Mouse (Mus musculus) cerebellum, adult (tissue): ENCODE measurements at regions not wholly inside any gene's neighbourhood (a gene's known extent, or its start where the extent isn't known, plus 50 kb on each side); places are given as distances from the start of the nearest gene placed in this dataset.

ENCODE experiments used
- ATAC-seq: cut with Nextera tagmentation; 2 replicates; pipeline ENCODE4 v1.9.2; 2017; ENCODE audit warnings: mild to moderate bottlenecking, moderate library complexity, mixed read lengths; ENCODE audit not compliant: insufficient number of reproducible peaks, low FRiP score, low TSS enrichment

DNA sequence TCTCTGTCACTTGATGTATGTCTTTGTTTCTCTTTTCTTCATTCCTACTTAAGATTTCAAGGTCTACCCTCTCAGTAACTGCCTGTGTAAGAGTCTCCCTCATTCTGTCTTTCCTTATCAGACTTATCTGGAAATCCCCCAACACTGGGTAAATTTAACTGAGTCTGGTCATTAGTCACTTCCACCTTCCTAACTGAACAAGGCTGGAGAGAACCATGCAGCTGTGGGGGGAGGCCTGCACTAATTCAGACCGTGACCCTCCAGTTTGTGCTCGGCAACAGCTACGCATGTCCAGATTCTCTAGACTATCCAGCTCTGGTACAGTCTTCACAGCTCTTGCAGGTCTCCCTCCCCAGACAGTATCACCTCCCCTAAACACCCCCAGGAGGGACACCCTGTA, 103.3 kb downstream of the Prox1 start:
- no peak for ATAC-seq

DNA sequence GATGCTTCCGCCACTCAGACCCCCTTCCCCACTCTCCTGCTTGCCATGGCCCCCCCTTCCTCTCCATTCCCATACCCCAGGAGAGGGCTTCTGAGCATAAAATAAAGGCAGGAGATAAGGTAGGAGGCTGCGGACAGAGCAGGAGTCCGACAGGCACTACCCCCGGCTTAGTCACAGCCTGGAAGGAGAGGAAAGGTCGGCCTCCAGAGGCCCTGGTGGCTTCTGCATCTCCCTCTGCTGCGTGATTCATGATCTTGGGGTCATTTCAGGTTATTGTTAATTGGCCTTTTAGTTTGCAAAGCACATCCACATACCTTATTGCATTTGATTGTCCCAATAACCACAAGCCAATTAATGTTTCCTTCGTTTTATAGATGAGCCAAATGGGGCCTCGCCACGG, 104.1 kb downstream of the Prox1 start:
- ATAC-seq = no peak

DNA sequence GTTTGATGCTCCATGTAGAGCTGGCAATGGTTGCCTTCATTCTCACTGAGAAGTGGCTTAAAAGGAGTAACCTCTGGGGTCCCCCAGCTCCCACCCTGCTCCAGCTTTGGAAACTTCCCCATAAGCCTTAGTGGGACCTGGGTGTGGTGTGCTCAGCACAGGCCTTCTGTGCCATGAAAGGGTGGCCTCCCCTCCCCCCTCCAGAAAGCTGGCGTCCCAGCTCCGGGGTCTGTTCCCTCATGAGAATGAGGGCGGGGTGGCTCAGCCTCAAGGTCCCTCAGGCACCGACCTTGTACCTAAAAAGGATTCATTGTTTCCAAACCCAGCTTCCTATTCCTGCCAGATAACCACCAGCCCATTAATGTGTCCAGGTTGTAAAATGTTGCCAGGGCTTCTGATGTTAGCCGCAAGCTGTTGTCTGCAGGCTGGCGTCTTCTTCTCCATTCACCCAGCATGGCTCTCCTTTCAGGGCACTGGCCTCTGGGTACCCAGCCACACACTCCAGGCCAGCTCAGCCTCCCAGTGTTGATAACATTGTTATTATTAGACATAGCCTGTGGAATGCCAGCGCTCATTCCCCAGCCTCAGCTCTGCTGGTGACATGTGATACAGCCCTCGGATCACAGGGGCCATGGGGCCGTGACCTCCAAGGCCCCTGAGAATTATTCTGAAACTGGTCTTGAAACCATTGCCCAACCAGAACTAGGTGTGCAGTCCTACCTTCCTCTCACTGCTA, 108.8 kb downstream of the Prox1 start:
- no peak for ATAC-seq

DNA sequence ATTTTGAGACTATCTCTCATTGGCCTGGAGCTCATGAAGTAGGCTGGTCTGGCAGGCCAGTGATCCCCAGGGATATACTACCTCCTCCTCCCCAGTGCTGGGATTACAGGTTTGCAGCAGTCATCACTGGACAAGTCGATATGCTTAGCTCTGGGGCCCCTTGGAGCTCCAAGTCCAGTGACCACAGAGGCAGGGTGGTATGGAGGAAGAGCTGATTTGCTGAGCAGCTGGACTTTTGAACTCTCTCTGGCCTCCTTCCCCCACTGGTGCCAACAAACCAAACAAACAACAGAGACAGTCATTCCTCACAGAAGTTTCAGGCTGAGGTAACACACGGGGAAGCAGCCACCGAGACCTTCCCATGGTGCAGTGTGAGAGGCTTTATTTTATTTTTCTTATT, 111.5 kb downstream of the Prox1 start:
- ATAC-seq = no peak

DNA sequence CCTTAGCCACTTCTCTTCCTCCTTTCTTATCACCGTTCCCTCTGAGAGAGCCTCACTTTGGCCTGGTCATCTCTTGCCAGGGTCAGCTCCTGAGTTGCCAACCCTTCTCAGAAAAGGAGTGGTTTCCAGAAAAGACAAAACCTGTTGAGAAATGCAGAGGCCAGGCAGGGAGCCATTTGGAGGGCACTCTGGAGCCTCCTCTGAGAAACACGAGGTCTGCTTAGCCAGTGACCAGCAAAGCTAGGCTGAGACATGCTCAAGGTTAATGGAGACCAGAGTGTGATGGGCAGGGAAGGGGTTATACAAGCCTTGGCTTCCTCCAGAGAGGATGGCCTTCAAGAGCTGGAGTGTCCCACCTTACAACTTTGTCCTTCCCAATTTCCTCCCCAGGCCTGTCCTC, 113.6 kb downstream of the Prox1 start:
- ATAC-seq = no peak

DNA sequence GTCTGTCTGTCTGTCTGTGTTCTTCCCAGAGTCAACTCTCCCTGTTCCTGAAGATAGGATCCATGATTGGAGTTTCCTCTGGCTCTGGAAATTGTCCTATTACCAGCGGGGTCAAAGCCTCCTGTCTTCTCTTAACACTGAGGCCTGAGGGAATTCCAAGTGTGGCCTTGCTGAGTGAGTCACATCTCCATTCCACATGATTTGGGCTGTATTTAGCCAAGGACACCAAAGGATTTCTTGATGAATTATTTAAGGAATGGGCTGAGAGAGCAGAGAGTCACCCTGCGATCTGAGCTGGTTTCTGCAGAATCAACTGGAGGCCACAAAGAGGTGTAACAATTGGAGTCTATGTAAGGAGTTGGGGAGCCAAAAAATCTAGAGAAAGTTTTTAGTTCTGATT, 118.6 kb downstream of the Prox1 start:
- no peak for ATAC-seq

DNA sequence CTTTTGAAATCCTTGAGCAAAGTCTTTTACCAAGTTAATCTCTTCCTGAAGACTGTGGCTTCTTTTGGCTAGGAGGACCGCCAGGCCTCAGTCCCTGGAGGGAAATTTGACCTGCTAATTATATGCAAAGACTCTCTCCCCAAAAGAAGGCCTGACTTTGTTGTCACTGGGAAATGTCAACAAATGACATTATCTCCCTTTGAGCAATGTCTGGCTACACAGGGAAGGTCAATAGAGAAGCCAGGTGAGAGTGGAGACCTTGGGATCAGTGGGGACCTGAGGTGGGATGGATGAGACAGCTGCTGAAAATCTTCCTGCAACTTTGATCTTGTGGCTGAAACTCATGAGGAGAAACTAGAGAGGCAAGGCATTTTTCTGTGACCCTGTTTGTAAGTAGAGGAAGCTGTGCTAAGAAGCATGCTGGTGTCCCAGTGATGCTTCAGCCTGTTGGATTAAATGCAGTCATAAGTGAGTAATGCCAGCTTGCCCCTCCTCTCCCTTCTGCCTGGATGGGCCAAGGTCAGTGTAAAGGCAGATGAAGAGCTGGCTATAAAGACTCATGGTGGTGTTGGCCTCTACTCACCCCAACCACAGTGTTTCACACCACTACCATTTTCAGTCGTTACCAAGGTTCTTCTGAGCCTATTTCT, 121.9 kb downstream of the Prox1 start:
- no peak for ATAC-seq

DNA sequence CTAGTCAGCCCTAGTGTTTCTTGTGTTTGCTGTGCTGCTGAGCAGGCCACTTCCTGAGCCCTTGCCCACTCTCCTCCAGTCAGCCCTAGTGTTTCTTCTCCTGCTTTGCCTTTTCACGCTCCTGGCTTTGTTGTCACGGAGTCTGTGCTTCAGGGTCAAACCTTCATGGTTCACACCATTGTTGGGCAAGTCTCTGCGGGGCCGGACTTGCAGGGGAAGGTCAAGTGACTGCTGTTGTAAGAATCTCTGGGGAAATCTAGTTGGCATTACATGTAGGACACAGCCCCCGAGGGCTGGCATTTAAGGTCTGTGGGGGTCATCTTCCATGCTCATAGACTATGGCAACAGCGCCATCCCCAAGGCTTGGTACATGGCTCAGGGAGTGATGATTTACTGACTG, 123.3 kb downstream of the Prox1 start:
- no peak for ATAC-seq

DNA sequence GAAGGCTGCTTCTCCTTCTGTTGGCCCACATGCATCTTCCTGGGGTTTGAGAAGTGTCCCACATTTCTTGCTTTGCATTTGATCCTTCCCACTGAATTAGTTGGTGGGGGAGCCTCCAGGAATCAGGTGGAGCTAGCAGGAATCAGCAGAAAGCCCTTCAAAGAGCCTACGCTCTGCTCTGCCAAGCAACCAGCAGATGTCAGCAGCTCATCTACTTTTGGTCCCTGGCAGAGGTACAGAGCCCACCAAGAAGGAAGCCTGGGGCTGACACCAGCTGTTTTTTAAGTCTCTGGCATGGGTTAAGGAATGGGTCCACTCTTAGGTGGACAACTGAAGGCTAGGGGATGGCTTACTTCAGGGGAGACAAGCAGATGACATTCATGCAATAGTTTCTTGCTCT, 123.6 kb upstream of the Smyd2 start:
- ATAC-seq = no peak

DNA sequence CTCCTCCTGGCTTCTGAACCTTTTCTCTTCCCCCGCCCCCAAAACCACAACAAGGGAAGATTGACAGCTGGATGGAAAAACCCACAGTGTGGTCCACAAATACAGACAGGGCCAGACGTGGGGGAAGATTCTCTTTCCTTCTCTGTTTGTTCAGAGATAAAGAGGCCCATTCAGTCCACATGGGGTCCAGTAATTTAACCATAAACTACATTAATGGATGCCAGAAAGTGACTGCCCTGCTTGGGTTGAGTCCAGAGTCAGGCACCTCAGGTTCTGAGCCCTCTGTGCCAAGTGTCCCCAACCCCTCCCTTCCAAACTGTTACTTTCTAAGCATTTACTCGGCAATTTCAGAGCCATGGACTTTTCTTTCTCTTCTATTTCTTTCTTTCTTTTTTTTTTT, 121.9 kb upstream of the Smyd2 start:
- no peak for ATAC-seq

DNA sequence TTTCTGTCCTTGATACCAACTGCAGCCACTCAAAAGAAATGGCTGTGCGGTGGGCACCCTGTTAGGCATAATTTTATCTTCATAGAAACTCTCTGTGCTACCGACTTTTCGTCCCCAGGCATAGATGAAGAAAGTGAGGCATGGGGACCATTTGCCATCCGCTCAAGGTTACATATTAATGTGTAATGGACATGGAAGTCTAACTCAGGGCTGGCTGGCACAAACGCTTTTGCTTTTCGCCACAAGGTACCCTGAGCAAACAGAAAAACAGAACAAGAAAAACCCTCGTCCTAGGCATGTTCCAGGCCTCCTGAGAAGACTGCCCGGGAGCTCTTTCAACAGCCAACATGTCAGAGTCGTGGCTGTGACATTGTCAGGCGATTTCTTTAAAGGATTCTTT, 121.0 kb upstream of the Smyd2 start:
- no peak for ATAC-seq

DNA sequence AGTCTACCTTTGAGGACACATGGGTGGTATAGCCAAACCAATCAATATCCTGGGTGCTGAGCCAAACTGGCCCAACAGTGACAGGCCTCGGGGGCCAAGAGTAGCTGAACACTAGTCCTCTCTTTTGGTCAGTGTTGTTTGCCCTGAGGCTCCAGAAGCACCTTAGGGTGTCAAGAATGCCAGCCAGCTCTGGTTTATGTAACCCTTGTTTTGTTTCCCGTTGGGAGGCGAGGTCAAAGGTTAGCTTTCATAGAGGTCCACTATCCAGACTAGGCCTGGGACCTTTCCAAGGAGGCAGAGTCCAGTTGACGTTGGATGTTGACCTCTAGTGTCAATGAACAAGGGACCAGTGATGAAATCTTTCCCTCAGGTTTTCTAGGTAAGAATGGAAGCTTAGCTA, 120.0 kb upstream of the Smyd2 start:
- ATAC-seq = no peak

DNA sequence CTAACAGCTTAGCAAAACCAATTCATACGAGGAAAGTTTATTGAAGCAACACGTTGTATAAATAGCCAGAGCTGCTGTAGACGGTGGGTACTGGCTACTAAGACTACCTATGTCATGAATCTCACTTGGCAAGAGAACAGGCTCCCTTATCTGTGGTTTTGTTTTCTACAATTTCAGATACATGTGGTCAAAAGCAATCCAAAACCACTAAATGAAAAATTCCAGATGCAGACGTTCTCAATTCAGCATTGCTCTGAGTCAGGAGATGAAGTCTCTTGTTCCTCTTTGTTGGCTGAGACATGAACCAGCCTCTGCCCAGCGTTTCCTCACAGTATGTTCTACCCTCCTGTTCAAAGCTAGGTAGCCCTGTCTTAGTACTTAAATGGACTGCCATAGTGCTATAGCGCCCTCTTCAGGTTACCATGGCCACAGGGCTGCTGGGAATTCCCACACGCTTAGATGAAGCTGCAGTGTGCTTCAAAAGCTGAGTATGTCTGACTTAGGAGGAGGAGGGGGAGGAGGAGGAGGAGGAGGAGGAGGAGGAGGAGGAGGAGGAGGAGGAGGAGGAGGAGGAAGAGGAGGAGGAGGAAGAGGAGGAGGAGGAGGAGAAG, 119.0 kb upstream of the Smyd2 start:
- ATAC-seq = no peak

DNA sequence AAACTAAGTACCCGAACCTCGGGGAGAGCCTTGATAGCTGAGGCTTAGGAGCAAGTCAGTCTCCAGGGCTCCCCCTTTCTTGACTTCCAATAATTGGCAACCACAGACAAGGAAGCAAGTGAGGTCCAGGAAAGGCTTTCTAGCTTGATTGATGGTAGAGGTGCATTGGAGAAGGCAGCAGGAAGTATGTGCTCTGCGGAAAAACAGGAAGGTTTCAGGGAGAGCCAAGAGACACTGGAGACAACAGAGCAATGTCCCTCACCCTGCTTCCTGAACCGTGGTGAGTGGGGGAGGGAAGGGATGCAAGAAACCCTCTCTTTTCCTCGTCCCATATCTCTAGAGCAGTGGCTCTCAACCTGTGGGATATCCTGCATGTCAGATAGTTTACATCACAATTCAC, 115.9 kb upstream of the Smyd2 start:
- ATAC-seq = no peak

DNA sequence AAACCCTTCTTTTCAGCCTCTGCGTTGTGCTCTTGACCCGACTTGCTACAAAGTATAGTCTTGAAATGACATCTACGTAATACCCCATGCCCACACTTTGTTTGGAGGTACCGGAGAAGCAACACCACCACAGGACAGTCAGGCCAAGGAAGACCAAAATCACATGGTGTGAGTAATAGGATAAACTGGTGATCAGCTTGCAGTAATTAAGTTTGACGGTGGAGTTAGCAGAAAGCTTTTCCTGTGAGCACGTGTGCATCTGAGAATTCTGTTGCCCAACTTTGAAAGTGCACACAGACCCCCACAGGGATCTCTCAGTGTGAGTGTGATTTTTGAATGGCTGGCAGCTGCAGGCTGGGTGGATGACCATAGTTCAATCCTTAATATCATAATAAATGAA, 114.6 kb upstream of the Smyd2 start:
- ATAC-seq = no peak

DNA sequence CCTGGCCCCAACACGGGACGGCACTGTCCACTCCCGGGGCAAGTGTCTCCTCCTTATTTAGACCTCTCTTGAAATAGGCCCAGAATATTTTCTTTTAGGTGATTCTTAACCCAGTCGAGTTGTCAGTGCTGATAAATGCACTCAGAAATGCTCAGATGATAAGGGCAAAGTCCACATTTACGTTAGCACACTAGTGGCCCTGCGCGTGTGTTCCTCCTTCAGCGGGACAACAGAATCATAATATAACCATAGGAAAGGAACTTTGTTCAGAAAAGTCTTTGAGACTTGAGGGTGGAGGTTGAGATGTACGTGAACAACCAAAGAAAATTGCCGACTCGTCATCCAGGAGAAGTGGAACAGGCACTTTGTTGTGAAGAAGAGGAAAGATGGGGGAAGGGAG, 113.8 kb upstream of the Smyd2 start:
- no peak for ATAC-seq

DNA sequence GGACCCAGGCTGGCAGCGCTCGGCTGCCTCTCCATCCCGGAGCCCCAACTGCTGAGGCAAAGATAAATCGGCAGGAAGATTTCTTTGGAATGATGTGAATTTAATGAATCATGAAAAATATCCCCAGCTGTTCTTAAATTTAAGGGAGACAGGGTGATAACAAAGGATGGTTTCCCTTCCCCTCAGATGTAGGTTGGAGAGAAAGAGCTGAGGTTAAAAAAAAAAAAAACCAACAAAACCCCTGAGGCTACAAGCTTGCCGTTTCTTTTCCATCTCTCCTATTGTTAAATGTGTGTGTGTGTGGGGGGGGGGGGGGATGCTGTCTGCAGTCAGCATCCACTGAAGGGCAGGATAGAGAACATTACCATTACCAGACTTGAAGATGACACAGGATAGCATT, 111.9 kb upstream of the Smyd2 start:
- no peak for ATAC-seq

DNA sequence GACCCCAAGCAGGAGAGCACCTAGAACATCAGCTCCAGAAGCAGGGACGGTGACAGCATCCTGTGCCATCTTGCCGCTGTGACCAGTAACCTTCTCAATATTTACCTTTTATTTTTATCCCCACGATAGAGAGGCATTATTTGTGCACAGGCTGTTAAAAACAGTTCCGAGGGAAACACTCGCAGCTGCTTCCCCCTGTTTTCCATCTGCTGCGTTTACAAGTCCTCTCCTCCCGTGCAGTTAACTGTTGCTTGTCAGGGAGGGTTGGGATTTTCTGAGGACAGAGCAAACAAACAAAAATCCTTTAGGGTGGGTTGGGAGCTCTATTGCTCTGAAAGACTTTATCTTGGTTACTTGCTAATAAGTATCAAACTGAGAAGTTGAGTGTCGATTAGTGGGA, 105.4 kb upstream of the Smyd2 start:
- ATAC-seq = no peak

DNA sequence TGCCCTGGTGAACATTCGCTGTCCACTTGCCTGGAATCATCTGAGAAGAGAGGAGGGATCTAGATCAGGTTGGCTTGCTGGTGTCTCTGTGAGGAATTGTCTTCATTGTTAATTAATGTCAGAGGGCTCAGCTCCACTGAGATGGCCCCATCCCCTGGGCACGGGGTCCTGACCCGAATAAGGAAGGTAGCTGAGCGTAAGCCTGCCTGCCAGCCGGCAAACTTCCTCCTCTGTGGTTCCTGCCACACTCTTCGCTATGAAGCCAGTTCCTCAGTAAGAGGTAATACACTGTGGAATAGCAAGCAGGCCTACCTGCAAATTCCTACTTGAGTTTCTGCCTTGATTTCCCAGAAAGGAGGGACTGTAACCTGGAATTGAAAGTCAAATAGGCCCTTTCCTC, 87.3 kb upstream of the Smyd2 start:
- ATAC-seq = no peak

DNA sequence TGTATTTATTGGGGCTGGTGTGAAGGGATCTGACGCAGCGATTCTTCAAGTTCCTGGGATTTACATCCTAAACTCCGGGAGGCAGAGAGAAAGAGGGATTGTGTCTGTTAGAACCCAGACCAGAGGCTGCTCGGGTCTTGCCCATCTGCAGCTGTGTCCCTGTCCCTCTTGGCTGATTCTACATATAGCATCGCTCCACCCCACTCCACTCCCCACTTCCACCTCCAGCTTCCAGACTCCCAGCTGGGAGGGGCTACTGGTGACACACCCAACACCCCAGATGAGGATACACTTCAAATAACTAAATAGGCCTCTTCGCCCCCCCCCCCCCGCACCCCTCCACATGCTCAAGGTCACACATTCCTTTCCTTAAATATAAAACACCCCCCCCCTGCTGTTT, 85.1 kb upstream of the Smyd2 start:
- no peak for ATAC-seq

DNA sequence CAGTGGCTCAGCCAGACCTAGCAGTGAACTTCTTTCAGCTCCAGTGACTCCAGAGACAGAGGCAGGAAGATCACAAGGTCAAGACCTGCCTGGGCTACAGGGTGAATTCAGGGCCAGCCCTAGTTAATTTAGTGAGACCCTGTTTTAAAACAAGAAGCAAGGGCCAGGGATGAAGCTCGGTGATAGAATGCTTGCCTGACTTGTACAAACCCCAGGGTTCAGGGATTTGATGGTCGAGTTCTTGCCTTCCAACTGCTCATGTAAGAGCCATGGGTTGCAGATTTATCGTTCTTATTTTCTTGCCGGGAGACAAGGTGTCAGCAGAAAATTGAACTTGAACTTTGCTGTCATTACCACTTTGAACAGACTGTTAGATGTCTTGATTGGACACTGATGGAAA, 78.9 kb upstream of the Smyd2 start:
- ATAC-seq = no peak

DNA sequence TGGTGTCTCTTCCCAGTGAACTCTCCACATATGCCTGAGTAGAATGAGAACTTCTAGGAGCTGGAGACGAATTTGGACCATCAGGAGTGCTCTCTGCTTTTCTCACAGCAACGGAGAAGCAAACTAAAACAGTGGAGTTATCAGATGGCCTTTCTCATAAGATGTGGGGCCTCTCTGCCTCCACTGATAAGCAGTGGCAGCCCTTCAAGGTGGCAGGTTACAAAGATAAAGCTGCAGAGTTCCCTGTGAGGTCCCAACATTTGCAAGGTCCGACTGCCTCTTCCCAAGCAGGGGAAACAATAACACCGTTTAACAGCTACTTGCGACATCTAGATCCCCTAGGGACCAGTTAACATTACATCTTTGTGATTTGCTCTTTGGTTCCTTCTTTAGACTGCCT, 71.5 kb upstream of the Smyd2 start:
- ATAC-seq = no peak
